In genomic region chr17:12706590-12707049, GRCm38 (mm10) we compare ENCODE assay signal across 17 mouse cellular contexts. TPM values are rescaled to one million over a fixed set of nuclear protein-coding genes. Genes with fewer than 3 reads are reported as not detected.
"Had no signal": no experiment of that assay in that cellular context is flagged by ENCODE, and none has a peak within 500 bp of the region (broad histone marks: within the 10 kb centered on the region; RNA-seq: fewer than 3 reads in every experiment).

No protein-coding gene starts in this region.

- H3K27ac ChIP-seq: intestine, embryonic 15.5 days; kidney, postnatal 0 days; layer of hippocampus, adult 2 months; limb, embryonic 13.5 days; liver, embryonic 14.5 days; macrophage; neural tube, embryonic 13.5 days had no signal

- H3K4me1 ChIP-seq: intestine, embryonic 15.5 days; neural tube, embryonic 13.5 days had no signal

- H3K4me2 ChIP-seq: intestine, embryonic 15.5 days; limb, embryonic 13.5 days; midbrain, embryonic 11.5 days; neural tube, embryonic 13.5 days had no signal

- H3K27me3 ChIP-seq: intestine, embryonic 15.5 days; limb, embryonic 13.5 days; neural tube, embryonic 13.5 days had no signal

- H3K4me3 ChIP-seq: intestine, embryonic 15.5 days; layer of hippocampus, adult 2 months; limb, embryonic 13.5 days; megakaryocyte, embryonic 14.5 days; neural tube, embryonic 13.5 days had no signal

- ATAC-seq: intestine, embryonic 15.5 days; midbrain, embryonic 16.5 days had no signal

- H3K9me3 ChIP-seq: intestine, embryonic 15.5 days; limb, embryonic 13.5 days; megakaryocyte, embryonic 14.5 days; neural tube, embryonic 13.5 days had no signal

- DNase-seq: kidney, adult 18-20 months; kidney, postnatal 4 days; retina, postnatal 1 day; right cerebral cortex, postnatal 4 days; spleen, adult 18-20 months; thymus, adult 2 months; thymus, postnatal 25 days had no signal

- H3K9ac ChIP-seq: intestine, embryonic 15.5 days; limb, embryonic 13.5 days; liver, embryonic 14.5 days; neural tube, embryonic 13.5 days had no signal

RNA-seq across cellular contexts. Expression of gene Slc22a1, which starts 31.0 kb away (rescaled TPM):
- polyA plus RNA-seq: macrophage; midbrain, embryonic 11.5 days; midbrain, embryonic 16.5 days; neural tube, embryonic 13.5 days had no signal
